Mouse (Mus musculus) embryo, embryonic 11 days (tissue): ENCODE data around the gene Btbd17.

Experiments
- DNase-seq: peaks from one replicate; pipeline ENCODE4 v3.0.0-alpha.2; 2015

The Btbd17 gene

DNA sequence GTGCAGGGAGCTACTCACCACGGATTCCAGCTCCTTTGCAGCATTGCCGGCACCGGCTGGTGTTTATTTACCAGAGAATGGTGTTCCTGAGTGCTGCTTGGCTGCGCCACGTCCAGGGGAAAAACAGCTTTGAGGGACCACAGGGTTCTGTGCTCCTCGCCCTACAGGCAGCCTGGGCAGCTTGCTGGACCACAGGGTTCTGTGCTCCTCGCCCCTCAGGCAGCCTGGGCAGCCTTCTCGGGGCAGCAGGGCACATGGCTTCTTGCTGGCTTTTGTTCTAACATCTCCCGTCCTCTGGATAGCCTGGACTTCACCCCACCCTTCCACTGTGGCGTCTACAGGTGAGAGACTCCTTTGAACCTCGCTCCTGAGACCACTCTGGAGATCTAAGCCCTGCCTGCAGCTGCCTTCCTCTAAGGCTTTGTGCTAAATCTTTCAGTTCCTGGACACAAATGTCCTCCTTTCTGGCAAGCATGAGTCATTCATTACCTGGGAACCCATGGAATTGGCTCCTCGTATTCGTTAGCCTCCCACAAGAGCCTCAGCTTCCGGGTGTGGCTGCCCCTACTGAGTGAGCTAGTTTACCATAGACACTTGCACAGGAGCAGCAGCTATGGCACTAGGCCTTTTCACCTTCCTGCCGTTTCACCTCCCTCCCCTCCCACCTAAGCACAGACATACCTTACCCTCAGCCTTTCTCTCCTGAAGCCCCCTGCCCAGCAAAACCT is 7.0 kb upstream of the Btbd17 start:
- no peak for DNase-seq

DNA sequence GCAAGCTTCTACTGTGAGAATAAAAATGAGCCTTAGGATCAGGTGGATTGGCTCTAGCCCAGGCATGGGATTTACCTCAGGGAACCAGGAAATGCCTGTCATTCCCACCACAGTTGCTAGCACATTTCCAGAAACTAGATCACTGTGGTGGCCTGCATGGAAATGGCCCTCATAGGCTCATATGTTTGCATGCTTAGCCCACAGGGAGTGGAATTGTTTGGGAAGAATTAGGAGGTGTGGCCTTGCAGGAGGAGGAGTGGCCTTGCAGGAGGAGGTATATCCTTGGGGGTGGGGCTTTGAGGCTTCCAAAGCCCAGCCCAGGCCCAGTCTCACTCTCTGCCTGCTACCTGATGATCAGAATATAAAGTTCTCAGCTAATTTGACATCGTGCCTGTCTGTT is 6.2 kb upstream of the Btbd17 start:
- no peak for DNase-seq

DNA sequence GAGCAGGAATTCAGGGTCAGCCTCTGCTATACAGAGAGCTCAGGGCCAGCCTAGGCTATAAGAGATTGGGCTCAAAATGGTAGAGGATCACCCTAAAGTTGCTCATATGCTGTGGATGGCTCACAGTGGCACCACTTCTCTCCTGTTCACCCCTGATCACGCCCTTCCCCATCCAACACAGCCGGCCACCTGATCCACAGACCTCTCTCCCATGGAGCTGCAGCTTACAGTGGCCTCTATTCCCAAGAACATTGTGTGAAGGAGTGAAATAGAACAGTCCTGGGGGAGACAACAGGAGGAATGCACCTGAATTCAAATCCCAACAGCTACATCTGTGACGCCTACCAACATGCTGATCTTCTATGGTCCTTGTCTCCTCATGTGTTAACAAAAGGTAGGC is 2.9 kb upstream of the Btbd17 start, which contains the start of gene Gpr142:
Gene Gpr142 (plus strand): TSS at position 301 of the 400 bp plus-strand sequence.
- no peak for DNase-seq

DNA sequence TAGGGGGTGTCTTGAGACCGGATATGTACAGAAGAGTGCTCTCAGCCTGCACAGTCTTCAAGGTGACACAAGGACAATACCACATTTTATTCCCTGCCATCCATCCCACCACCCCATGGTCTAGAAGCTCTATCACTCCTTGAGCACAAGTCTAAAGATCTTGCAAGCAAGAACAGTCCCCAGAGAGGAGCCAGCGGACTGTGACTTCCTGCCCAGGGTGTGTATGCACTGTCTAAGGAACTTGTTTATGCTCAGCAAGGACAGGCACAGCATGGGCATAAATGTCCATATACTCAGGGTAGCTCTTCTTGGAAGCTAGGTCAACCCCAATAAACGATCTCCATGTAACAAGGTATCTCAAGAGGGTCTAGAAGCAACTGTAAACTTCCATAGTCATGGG is 2.2 kb upstream of the Btbd17 start:
- DNase-seq: no peak

DNA sequence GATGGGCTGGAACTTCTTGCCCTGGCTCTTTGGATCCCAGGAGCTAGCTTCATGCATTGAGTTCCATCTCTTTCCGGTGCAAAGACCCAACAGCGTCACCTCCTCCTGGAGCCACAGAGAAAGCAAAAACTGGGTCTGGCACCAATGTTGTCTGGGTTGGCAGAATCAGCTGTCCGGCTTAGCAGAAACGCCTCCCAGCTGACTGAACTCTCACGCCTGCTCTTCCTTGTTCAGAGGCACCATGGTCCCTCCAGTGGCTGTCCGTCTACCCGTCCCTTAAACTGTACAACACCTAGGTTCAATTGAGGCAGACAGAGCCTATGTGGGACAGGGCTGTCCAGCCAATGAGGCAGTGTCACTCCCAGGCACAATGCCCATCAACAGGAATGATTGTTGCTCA is 1.4 kb upstream of the Btbd17 start:
- no peak for DNase-seq

DNA sequence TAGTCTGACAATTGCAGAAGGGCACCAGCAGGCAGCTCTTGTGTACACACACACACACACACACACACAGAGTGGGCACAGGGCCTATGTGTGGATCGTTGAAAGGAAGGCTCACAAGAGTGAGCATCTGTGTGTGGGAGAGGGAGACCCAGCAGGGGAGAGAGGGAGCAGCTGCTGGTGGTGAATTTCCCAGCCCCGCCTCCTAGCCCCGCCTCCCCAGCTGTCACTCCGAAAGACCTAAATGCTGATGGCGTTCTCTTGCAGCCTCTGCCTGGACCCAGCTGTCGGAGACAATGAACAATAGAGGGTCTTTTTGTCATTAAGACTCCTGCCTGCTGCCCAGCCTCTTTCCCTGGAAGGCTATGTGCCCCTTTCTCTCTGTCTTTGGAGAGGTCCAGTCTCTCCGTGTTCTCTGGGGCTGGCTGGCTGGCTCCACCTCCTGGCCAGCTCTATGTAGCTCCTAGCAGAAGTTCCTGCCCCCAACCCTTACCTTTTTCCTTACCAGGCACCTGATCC is 456 bp downstream of the Btbd17 start:
- peak; percentile 87 for DNase-seq

DNA sequence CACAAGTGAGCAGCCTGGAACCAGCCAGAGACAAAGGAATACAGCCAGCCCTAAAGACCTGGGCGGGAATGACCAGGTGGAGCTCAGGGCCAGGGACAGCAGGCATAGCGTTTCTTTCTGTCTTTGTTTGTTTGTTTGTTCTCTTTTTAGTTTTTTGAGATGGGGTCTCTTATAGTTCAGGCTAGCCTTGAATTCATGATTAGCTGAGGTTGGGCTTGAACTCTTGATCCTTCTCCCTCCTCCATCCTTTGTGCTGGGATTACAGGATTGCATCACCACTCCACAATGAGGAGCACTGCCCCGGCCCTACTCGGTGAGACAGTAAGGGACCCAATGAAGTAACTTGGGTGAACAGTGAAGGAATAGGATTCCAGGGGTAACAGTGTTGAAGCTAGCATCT is 1.1 kb downstream of the Btbd17 start:
- DNase-seq: no peak

DNA sequence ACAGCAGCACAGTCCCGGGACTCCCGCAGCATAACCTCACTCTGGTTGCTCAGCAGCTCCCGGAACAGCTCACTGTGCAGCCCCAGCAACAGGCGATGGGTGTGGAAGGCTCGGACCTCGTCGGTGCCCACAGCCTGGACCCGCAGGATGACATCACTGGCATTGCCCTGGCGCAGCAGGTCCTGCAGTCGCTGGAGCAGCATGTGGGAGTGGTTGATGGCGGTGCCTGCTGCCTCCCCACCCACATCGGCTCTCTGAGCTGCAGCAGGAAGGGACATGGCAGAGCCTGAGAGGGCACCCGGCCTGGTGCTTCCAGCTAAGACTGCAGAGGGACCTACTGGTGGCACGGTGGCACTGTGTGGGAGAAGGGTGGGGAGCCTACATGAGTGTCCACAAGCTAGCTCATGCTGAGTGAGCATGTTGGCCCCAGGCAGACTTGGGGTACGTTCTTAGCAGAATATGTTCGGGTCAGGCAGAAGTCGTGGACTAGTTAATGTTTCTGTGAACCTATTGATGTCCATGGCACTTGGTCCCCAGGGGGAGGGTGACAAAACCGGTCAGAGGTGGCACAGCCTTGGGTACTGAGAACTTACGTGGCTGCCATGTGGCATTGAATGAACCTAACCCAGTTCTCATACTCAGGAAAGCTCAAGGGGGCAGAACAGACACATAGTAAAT is 1.7 kb downstream of the Btbd17 start:
- no peak for DNase-seq

DNA sequence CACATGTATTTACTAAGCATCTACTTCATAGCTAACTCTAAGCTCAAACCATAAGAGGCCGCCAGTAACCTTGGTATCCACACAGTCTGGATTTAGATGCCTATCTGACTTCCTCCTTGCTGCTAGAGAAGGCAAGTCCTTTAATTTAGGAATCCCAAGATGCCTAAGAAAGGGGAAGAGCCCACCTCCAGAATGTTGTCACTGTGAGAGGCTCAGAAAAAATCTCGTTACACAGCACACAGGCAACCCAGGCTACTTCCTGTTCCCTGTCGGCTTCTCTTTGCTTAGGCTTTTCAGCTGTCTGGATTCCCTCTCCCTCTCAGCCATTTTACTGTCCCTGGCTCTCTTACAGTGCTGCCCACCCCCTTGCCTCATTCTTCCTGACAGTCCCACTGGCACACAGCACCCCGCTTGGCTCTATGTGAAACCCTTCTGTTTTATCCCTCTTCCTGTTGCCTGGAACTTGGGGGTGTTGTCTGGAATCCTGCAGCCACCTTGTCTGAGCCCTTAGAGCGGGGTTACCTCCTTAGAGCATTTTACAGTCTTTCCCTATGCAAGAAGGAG is 2.7 kb downstream of the Btbd17 start:
- no peak for DNase-seq

DNA sequence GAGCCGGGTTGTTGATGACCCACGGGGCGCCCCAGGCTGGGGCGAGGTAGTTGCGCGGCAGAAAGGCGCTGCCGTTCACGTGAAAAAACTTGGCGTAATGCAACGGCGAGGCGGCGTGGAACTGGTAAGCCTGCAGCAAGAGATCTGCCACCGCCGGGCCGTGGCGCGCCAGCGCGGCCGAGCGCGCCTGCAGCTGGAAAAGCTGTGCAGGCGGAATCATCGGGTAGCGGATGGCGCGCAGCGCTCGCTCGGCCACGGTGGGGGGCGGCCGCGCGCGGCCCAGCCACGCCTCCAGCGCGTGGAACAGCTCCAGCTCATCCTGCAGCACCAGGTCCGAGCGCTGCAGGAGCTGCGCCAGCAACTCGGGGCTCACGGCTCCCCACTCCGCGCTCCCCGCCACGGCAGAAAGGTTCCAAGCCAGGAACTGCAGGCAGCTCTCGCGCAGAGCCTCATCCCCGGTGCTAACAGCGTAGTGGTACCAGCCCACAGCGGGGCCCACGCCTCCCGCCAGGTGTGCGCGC is 3.8 kb downstream of the Btbd17 start:
- peak; percentile 67 for DNase-seq

DNA sequence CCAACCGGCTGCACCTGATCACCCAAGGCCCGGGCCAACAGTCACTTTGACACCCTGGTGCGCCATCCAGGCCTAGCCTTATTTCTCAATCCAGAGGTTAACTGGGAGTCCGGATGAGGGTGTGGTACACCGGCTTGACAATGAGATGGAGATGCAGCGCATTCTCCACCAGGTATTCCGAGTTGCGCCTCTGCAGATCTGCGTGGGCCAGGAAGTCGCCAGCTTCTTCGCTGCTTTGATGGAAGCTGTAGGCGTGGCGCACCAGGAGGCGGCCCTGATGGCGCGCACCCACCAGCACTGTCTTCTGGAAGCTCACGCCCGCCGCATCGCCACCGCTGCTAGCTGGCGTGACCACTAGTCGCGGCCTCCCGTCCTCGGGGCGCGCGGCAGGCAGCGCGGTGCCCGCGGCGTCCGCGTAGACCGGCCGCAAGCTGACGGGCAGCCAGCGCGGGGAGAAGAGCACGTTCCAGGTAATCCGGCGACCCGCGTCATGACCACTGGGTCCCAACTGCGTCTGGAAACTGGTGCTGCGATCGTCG is 4.3 kb downstream of the Btbd17 start:
- no peak for DNase-seq

DNA sequence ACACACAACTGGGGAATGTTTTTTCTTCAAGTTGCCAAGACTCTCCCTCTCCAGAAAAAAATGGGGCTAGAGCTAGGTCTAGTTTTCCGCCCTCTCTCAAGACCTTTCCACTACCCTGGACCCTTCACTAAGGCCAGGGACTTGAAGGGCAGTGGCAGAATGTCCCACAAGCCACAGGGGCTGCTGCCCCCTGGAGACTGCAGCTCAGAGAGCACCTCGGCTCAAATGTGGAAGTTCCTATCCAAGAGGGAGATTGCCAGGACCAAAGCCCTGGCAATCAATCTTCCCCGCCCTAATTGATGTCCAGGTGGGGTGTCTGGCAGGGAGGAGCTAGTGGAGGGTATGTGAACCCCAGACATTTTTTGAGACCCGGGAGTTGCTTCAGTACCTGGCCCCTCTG is 4.9 kb downstream of the Btbd17 start:
- DNase-seq: no peak

DNA sequence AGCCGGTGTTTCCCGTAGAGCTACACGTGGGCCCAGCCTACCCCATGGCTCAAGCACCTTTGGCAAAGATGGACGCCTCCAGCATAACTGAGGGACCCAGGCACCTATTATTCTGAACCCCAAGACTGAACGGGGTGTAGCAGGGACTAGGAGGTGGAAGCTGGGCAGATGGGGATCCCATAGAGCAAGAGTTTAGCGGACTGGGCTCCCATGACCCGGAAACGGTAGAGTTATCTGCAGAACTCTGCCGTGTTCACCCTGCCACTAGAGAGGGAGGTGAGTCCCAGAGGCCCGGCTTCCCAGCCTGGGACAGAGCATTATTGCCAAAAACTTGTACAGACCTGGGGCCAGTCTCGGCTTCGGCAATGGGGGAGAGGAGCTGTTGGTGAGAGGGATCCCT is 5.6 kb downstream of the Btbd17 start:
- DNase-seq: no peak

DNA sequence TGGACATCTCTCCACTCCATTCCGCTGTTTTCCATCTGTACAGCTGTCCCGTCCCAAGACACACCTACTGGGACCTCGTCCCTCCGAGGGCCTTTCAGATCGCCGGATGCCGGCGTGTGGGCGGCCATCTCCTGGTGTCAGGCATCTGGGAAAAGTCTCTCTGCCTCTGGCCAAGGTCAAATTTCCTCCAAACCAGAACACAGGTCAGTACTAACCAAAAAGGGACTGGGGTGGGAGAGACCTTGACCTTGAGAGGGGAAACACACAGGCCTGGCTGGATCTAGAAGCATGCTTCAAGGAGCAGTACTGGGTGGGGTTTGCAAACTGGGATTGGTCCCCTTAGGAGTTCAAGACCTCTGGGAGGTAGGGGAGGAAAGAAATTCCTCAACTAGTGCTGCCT is 6.0 kb downstream of the Btbd17 start:
- DNase-seq: no peak

DNA sequence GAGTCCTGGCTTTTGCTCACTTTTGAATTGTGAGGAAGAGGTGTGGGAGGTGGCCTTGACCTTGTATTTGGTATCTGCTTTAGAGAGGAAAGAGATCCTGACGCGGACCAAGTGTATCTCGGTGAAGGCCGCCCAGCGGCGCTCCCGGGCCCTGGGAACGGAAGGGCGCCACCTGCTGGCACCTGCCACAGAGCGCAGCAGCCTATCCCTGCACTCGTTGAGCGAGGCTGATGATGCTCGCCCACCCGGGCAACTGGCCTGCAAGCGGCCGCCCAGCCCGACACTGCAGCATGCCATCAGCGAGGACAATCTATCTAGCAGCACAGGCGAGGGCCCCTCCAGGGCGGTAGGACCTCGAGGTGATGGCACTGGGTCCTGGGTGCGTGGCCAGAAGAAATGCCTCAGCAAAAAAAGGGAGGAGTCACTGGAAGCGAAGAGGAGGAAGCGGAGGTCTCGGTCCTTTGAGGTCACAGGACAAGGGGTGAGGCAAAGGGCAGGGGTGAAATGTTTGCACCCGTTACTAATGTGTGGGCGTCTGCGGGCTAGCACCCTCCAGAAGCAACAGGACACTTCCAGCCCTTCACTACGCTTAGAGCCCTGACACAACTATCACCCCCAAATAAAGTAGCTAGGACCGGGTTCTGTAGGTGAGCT is 6.6 kb downstream of the Btbd17 start:
- peak; percentile 91 for DNase-seq

DNA sequence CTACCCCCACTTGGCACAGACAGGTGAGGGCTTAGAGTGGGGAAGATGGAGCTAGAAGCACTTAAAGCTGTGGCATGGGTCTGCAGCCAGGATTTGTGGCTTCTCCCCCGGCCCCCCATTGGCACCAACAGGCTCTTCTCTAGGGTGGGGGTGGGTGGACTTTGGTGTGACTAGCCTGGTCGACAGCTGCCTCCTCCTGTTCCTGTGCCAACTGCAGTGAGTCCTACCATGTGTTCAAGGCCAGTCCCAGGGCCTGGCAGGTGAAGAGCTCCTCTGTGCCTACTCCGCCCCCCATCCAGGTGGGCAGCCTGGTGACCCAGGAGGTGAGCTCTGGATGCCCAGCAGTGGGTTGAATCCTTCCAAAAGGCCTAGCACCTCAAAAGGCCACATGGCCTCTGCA is 8.1 kb downstream of the Btbd17 start:
- no peak for DNase-seq

DNA sequence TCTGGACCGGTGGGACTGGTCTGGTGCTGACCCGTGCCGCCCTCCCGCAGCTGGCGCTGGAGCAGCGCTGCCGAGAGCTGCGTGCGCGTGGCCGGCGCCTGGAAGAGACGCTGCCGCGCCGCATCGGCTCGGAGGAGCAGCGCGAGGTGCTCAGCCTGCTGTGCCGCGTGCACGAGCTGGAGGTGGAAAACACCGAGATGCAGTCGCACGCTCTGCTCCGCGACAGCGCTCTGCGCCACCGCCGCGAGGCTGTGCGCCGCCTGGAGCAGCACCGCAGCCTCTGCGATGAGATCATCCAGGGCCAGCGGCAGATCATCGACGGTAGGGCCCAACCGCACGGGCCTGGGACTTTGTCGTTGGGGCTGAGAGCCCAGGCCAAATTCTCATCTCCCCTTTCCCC is 9.4 kb downstream of the Btbd17 start:
- peak; percentile 78 for DNase-seq

DNA sequence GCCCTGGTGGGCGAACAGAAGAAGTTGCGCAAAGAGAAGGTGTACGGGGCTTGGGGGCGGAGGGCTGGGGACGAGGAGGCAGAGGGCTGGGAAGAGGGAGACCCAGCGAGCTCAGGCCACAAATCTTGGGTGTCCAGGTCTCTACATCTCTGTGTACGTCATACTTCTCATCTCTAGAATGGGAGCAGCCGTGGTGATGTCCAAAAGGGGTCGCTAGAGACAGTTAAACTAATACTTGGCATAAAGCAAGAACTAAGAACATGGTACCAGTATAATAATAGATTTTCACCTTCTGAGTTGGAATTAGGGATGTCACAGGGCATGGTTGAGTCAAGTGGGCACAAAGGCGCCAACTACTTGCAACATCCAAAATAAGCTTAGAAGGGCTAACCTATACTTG is 9.9 kb downstream of the Btbd17 start:
- no peak for DNase-seq

DNA sequence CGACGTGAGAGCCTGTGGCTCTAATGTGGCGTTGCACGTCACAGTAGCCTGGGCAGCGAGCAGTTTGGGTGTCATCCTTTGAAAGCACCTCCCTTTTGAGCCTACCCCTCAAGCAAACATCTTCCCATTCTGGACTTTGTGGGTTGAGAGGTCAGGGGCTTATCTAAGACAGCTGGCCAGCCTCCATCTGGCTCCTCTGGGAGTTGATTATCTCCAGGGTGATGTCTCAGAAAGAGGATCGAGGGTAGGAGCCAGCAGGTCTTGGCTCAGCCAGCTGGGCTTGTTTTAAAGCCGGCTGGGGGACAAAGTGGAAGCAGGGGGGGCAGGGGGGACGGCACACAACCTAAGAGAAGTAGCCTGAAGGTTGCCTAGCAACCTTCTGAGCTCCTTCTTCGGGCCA is 15.7 kb downstream of the Btbd17 start:
- no peak for DNase-seq

DNA sequence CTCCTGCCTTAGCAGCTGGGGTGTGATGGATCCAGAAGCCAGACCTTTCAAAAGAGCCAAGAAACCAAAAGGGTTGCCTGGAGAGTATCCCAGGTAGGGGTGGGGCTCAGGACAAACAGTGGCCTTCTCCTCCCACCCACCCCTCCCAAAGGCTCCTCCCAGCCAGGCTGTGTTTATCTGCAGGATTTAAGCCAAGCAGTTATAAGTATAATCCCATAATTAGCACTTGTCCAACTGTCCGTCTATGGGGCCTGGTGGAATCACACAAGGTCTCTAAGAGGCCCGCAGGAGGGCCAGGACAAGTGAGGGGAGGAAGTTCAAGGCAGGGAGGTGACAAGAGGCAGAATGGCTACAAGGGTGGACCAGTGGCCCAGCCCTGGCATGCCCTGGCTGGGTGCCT is 23.8 kb downstream of the Btbd17 start:
- no peak for DNase-seq

DNA sequence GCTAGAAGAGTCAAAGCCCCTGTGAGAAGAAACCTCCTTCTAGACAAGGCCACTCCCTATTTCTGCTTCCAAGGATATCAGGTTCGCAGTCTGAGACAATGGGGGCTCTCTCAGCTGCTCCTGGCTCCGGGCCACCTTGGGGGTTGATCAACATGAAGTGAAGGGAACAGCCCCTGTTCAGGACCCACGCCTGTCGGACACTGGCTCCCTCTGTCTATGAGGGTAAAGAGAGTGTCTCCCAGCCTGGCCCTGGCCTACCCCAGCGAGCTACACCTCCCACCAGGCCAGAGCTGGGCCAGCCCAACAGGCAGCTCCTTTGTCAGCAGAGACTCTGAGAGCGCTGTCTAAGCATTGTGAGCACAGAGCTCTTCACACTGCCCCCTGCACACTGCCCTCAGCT is 25.8 kb downstream of the Btbd17 start:
- no peak for DNase-seq

DNA sequence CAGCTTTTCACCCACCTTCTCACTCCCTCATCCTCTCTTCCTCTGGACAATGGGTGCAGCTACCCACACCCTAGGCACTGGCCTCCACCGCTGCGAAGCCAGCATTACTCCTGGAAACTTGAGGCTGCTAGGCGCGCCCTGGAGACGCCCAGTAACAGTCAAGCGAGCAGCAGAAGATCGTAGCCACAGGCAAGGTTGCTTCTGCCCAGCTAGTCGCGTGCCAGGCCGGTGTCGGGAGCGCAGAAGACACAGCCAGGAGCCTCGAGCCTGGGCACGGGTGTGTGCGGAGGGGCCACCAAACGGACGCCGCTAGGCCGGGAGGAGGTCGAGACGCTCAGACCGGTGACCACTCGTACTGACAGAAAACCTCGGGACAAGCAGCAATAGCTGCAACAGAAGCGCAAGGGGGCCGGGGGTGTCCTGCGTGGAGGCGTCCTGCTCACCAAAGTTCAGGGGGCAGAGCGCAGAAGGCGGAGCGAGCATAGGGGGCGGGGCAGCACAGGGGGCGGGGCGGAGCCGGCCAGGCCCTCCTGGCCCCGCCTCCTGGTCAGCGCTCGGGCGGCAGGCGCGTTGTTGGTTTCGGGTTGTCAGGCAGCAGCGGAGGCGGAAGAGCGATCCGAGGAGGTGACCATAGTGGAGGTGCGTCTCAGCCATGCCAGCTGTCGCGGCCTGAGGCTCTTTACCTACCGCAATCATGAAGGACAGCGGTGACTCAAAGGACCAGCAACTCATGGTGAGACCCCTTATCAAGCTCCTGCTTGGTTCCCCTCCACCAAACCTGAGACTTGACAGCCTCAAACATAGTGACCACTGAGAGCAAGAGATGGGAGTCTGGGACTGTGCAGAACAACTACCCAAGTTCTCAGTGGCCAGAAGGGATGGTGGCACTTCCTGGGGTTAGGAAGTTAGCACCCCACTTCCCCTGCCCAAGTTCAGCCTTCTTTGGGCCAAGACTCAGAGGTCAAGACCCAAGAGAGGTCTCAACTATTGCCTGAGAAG is 30.6 kb downstream of the Btbd17 start, which contains the start of gene Kif19a:
Gene Kif19a (plus strand): TSS at position 569 of the 999 bp plus-strand sequence.
- DNase-seq: peak; percentile 86
